Mouse (Mus musculus): ENCODE measurements around the gene Mcrip2.

- TF ChIP-seq E2F4 (IDR thresholded peaks at IDR 0.05; ENCODE audit: insufficient read depth) (no peak), MAX (IDR thresholded peaks at IDR 0.05; ENCODE audit: low read depth) (no peak), POLR2A (IDR thresholded peaks at IDR 0.05; ENCODE audit: insufficient read length, low read depth) (no peak), POLR2AphosphoS2 (IDR thresholded peaks at IDR 0.05; ENCODE audit: insufficient read length, low read depth) (no peak), TCF12 (IDR thresholded peaks at IDR 0.05; ENCODE audit: insufficient read depth, poor library complexity, severe bottlenecking) (no peak), USF1 (IDR thresholded peaks at IDR 0.05; ENCODE audit: low read depth) (no peak), MYOD1 (IDR thresholded peaks at IDR 0.05; ENCODE audit: control insufficient read depth in 1 of 3, insufficient read length in 2 of 3, low read depth in 2 of 3) (no peak), MYOG (IDR thresholded peaks at IDR 0.05; ENCODE audit: control insufficient read depth in 1 of 3, insufficient read depth in 1 of 3, insufficient read length in 2 of 3, low read depth in 2 of 3) (no peak), SRF (IDR thresholded peaks at IDR 0.05; ENCODE audit: control insufficient read depth, insufficient read length, low read depth) (no peak), REST (IDR thresholded peaks at IDR 0.05; ENCODE audit: insufficient read depth, insufficient read length) (no peak), CEBPB (IDR thresholded peaks at IDR 0.05; ENCODE audit: insufficient read depth, poor library complexity, severe bottlenecking) (no peak)
Measured at GRCm38 (mm10) chr17:25900193-25900592, 31.6 kb upstream of the Mcrip2 start.

Data from myocyte (in vitro differentiated cells).